In genomic region chr17:55976255-55976862, GRCm38 (mm10) we compare ENCODE assay signal across 9 mouse cellular contexts. TPM values are rescaled to one million over a fixed set of nuclear protein-coding genes. Genes with fewer than 3 reads are reported as not detected.
DNase-seq lines count a peak whose midpoint lies in the region; ATAC-seq and TF ChIP-seq lines count a peak whose summit lies in the region.
"Had no signal": no experiment of that assay in that cellular context is flagged by ENCODE, and none has a peak within 500 bp of the region (broad histone marks: within the 10 kb centered on the region; RNA-seq: fewer than 3 reads in every experiment).

No protein-coding gene starts in this region.

- peak; percentile 15; the same call in 1 of the 2 replicates for TF ChIP-seq EP300 in heart, adult 2 months (IDR thresholded peaks at IDR 0.05; ENCODE audit: insufficient read depth, low read depth, low read length)

- no peaks in the 10 kb centered on the region for H3K27me3 ChIP-seq in heart, adult 2 months (ENCODE audit: control insufficient read depth, insufficient read depth, low read length)
- H3K27me3 ChIP-seq in liver, embryonic 13.5 days: peaks cover 36% of the 10 kb centered on the region

- no peak overlapping the region for H3K4me2 ChIP-seq in liver, embryonic 13.5 days
- H3K4me2 ChIP-seq: embryonic facial prominence, embryonic 13.5 days had no signal

- peak; percentile 86 for DNase-seq in A20 (ENCODE audit: low read depth, low spot score)
- peak; percentile 76 for DNase-seq in adipocyte (ENCODE audit: low spot score)
- DNase-seq in embryo, embryonic 10.5 days (ENCODE audit: low spot score): peak; percentile 78
- DNase-seq in heart, adult 2 months: peak; percentile 75 to 85
- DNase-seq in kidney, adult 8-10 months: peak; percentile 68 to 84
- peak; percentile 41 for DNase-seq in liver, embryonic 13.5 days
- peak; percentile 82 for DNase-seq in naive thymus-derived CD4-positive, alpha-beta T cell, adult 2 months (ENCODE audit: low read depth)
- DNase-seq in spleen, postnatal 4 days (ENCODE audit: low spot score in 2 of 2): peak; percentile 59 to 82

- H3K4me3 ChIP-seq in heart, adult 2 months: no peak overlapping the region
- H3K4me3 ChIP-seq in liver, embryonic 13.5 days (replicated peaks): no peak overlapping the region
- H3K4me3 ChIP-seq: embryonic facial prominence, embryonic 13.5 days had no signal

- H3K36me3 ChIP-seq in heart, adult 2 months (ENCODE audit: control insufficient read depth, insufficient read depth, low read length): no peaks in the 10 kb centered on the region
- H3K36me3 ChIP-seq in liver, embryonic 13.5 days: no peaks in the 10 kb centered on the region

- no peak for TF ChIP-seq POLR2A in heart, adult 2 months (IDR thresholded peaks at IDR 0.05; ENCODE audit: insufficient read depth, low read depth, low read length)

- peak; percentile 47 for ATAC-seq in liver, embryonic 13.5 days (ENCODE audit: low read depth)

- no peaks in the 10 kb centered on the region for H3K9me3 ChIP-seq in liver, embryonic 13.5 days (replicated peaks)
- H3K9me3 ChIP-seq: embryonic facial prominence, embryonic 13.5 days had no signal

- H3K79me2 ChIP-seq in heart, adult 2 months (replicated peaks; ENCODE audit: control insufficient read depth, insufficient read depth, low read length): no peaks in the 10 kb centered on the region

- H3K27ac ChIP-seq in heart, adult 2 months: no peak overlapping the region
- no peak overlapping the region for H3K27ac ChIP-seq in liver, embryonic 13.5 days
- H3K27ac ChIP-seq: embryonic facial prominence, embryonic 13.5 days had no signal

- intact Hi-C loops in heart, adult 2 months (cut with DNase I): loop anchor here (1.0 kb wide), 1 partner anchor 34 kb away; no protein-coding TSS in a partner anchor

- H3K4me1 ChIP-seq in heart, adult 2 months (ENCODE audit: control insufficient read depth, insufficient read depth, low read length): no peaks in the 10 kb centered on the region
- peaks cover 9% of the 10 kb centered on the region for H3K4me1 ChIP-seq in liver, embryonic 13.5 days (replicated peaks)

- no peak overlapping the region for H3K9ac ChIP-seq in heart, adult 2 months (ENCODE audit: low read depth, low read length)
- H3K9ac ChIP-seq in liver, embryonic 13.5 days: no peak overlapping the region
- H3K9ac ChIP-seq: embryonic facial prominence, embryonic 13.5 days had no signal

- WGBS in heart, adult 2 months: 17% methylated on average over 13 of the region's 13 CpGs
- WGBS in liver, embryonic 13.5 days (ENCODE audit: insufficient replicate concordance): 15% methylated on average over 13 of the region's 13 CpGs

- peak; percentile 99; the same call in 1 of the 2 replicates for TF ChIP-seq CTCF in heart, adult 2 months (IDR thresholded peaks at IDR 0.05)

RNA-seq across cellular contexts. Expression of gene Shd, which starts 6.1 kb away (rescaled TPM):
- total RNA-seq in heart, adult 2 months (2021): under 1 TPM; 0.63 to 0.64 TPM
- polyA plus RNA-seq in heart, adult 2 months (2012; rRNA removed): 1.9 TPM in 2 replicates
- 0.22 and 0.34 TPM in 2 replicates for polyA plus RNA-seq in liver, embryonic 13.5 days (2015; fragmentation: Nextera tagmentation; extraction: Ambion mirVana)

RNA-seq across cellular contexts. Expression of gene Fsd1, which starts 9.9 kb away (rescaled TPM):
- total RNA-seq in heart, adult 2 months (2021): under 1 TPM; 0.50 to 0.61 TPM
- 0.35 and 0.76 TPM in 2 replicates for polyA plus RNA-seq in heart, adult 2 months (2012; rRNA removed)
- polyA plus RNA-seq in liver, embryonic 13.5 days (2015; fragmentation: Nextera tagmentation; extraction: Ambion mirVana): 0.56 and 0.69 TPM in 2 replicates

RNA-seq across cellular contexts. Expression of gene Yju2, which starts 17.5 kb away (rescaled TPM):
- 1 to 10 TPM; 8.3 to 9.2 TPM for total RNA-seq in heart, adult 2 months (2021)
- polyA plus RNA-seq in heart, adult 2 months (2012; rRNA removed): 3.7 and 4.2 TPM in 2 replicates
- polyA plus RNA-seq in liver, embryonic 13.5 days (2015; fragmentation: Nextera tagmentation; extraction: Ambion mirVana): 11.4 and 12.7 TPM in 2 replicates

RNA-seq across cellular contexts. Expression of gene Ebi3, which starts 23.9 kb away (rescaled TPM):
- total RNA-seq in heart, adult 2 months (2021): under 1 TPM; 0.34 to 0.91 TPM
- polyA plus RNA-seq in heart, adult 2 months (2012; rRNA removed): 1.3 and 4.1 TPM in 2 replicates
- polyA plus RNA-seq in liver, embryonic 13.5 days (2015; fragmentation: Nextera tagmentation; extraction: Ambion mirVana): 4.6 and 5.0 TPM in 2 replicates

RNA-seq across cellular contexts. Expression of gene Zfp119b, which starts 27.1 kb away (rescaled TPM):
- total RNA-seq in heart, adult 2 months (2021): 1 to 10 TPM; 2.5 to 3.9 TPM
- polyA plus RNA-seq in heart, adult 2 months (2012; rRNA removed): 0.49 and 1.2 TPM in 2 replicates
- polyA plus RNA-seq in liver, embryonic 13.5 days (2015; fragmentation: Nextera tagmentation; extraction: Ambion mirVana): 2.4 and 2.6 TPM in 2 replicates
